Mouse (Mus musculus) hindbrain, embryonic 11.5 days (tissue): ENCODE results near the gene Arpc5. TPM values are rescaled to one million over a fixed set of nuclear protein-coding genes. Genes with fewer than 3 reads are reported as not detected.

ENCODE experiments used
- ATAC-seq: fragments of 200-750 bp; cut with Nextera tagmentation; 2 replicates; pipeline ENCODE4 v1.8.0; 2017; ENCODE audit warnings: mild to moderate bottlenecking, moderate TSS enrichment, moderate library complexity; ENCODE audit not compliant: low FRiP score
- DNase-seq: peaks from one replicate; pipeline ENCODE4 v3.0.0-alpha.2; 2015; ENCODE audit warnings: low spot score
- H3K27ac ChIP-seq: fragments of 300-500 bp; sonication (generic); 2 replicates; pipeline ENCODE4 v1.5.1; 2014; ENCODE audit warnings: mild to moderate bottlenecking, low read depth, low read length
- H3K27me3 ChIP-seq: fragments of 300-500 bp; sonication (generic); 2 replicates; pipeline ENCODE4 v1.6.1; 2014; ENCODE audit warnings: mild to moderate bottlenecking, low read length, moderate library complexity, mixed read lengths; ENCODE audit not compliant: control insufficient read depth, insufficient read depth
- H3K36me3 ChIP-seq: fragments of 300-500 bp; sonication (generic); 2 replicates; pipeline ENCODE4 v1.6.1; 2014; ENCODE audit warnings: mild to moderate bottlenecking, low read length, moderate library complexity, mixed read lengths; ENCODE audit not compliant: control insufficient read depth, insufficient read depth
- H3K4me1 ChIP-seq: fragments of 300-500 bp; sonication (generic); replicated peaks from 2 replicates; pipeline ENCODE4 v1.6.1; 2014; ENCODE audit warnings: low read length, mixed read lengths; ENCODE audit not compliant: control insufficient read depth, insufficient read depth
- H3K4me2 ChIP-seq: fragments of 300-500 bp; sonication (generic); replicated peaks from 2 replicates; pipeline ENCODE4 v1.6.1; 2014; ENCODE audit warnings: mild to moderate bottlenecking, low read depth, low read length
- H3K4me3 ChIP-seq: fragments of 300-500 bp; sonication (generic); 2 replicates; pipeline ENCODE4 v1.5.1; 2014; ENCODE audit warnings: low read depth, low read length
- H3K9ac ChIP-seq: fragments of 300-500 bp; sonication (generic); 2 replicates; pipeline ENCODE4 v1.6.1; 2014; ENCODE audit warnings: low read depth, low read length
- H3K9me3 ChIP-seq: fragments of 300-500 bp; sonication (generic); 2 replicates; pipeline ENCODE4 v1.6.1; 2016; ENCODE audit warnings: low read length; ENCODE audit not compliant: control insufficient read depth
- WGBS: fragments of 180-500 bp; shearing (Covaris S2); extraction: QIAGEN DNeasy Blood & Tissue Kit; methylation state at CpG from one replicate; pipeline ENCODE4 v1.1.7; 2014; 5-methylcytosine and 5-hydroxymethylcytosine counted together
- polyA plus RNA-seq: library from polyadenylated mRNA; unstranded; fragments of >200 nt; fragmentation: Nextera tagmentation; extraction: Ambion mirVana; gene quantifications from 2 replicates; pipeline ENCODE4 v1.2.1, GENCODE M21; 2014

The Arpc5 gene
- polyA plus RNA-seq, 1 experiment from 2014 or later, result 339 TPM

- Histone ChIP-seq H3K9ac (no peak overlapping the region), H3K4me1 (no peaks in the 10 kb centered on the region), H3K9me3 (no peaks in the 10 kb centered on the region), H3K4me2 (no peak overlapping the region), H3K27me3 (no peaks in the 10 kb centered on the region), H3K27ac (no peak overlapping the region), H3K4me3 (no peak overlapping the region), H3K36me3 (no peaks in the 10 kb centered on the region)
- DNase-seq (no peak), ATAC-seq (no peak)
- WGBS, result 85% methylated on average over 9 of the region's 9 CpGs
These were observed 27.5 kb upstream of the Arpc5 start for GRCm38 (mm10) chr1:152738793-152739192.

GRCm38 (mm10) chr1:152739374-152739773, 27.0 kb upstream of the Arpc5 start:
- ATAC-seq, result no peak
- Histone ChIP-seq H3K4me1 (no peaks in the 10 kb centered on the region), H3K36me3 (no peaks in the 10 kb centered on the region)

GRCm38 (mm10) chr1:152743095-152743826, 23.1 kb upstream of the Arpc5 start:
- H3K4me2 ChIP-seq, result no peak overlapping the region
- no peak for DNase-seq
- no peaks in the 10 kb centered on the region for H3K4me1 ChIP-seq
- H3K4me3 ChIP-seq, result no peak overlapping the region
- H3K36me3 ChIP-seq, result no peaks in the 10 kb centered on the region
- no peak overlapping the region for H3K9ac ChIP-seq
- 74% methylated on average over 15 of the region's 15 CpGs for WGBS
- no peaks in the 10 kb centered on the region for H3K9me3 ChIP-seq
- ATAC-seq, result no peak
- H3K27me3 ChIP-seq, result no peaks in the 10 kb centered on the region
- no peak overlapping the region for H3K27ac ChIP-seq

More at GRCm38 (mm10) chr1:152739374-152739773, 27.0 kb upstream of the Arpc5 start:
- 87% methylated on average over 11 of the region's 11 CpGs for WGBS
- DNase-seq, result no peak
- Histone ChIP-seq H3K4me2 (no peak overlapping the region), H3K27ac (no peak overlapping the region), H3K27me3 (no peaks in the 10 kb centered on the region), H3K9me3 (no peaks in the 10 kb centered on the region), H3K9ac (no peak overlapping the region), H3K4me3 (no peak overlapping the region)

- 10% methylated on average over 5 of the region's 5 CpGs for WGBS
- DNase-seq, result peak; percentile 85
- peak; percentile 60; the same call in 1 of the 2 replicates for ATAC-seq
- no peak overlapping the region for H3K9ac ChIP-seq
- H3K4me3 ChIP-seq, result no peak overlapping the region
- no peaks in the 10 kb centered on the region for H3K4me1 ChIP-seq
- H3K27me3 ChIP-seq, result no peaks in the 10 kb centered on the region
- H3K36me3 ChIP-seq, result no peaks in the 10 kb centered on the region
- no peaks in the 10 kb centered on the region for H3K9me3 ChIP-seq
- no peak overlapping the region for H3K27ac ChIP-seq
- no peak overlapping the region for H3K4me2 ChIP-seq
These were observed 19.9 kb upstream of the Arpc5 start for GRCm38 (mm10) chr1:152746426-152746825.

GRCm38 (mm10) chr1:152749276-152749675, 17.1 kb upstream of the Arpc5 start:
- H3K27ac ChIP-seq, result no peak overlapping the region
- no peaks in the 10 kb centered on the region for H3K4me1 ChIP-seq
- no peaks in the 10 kb centered on the region for H3K27me3 ChIP-seq
- no peak overlapping the region for H3K4me2 ChIP-seq
- ATAC-seq (no peak), DNase-seq (no peak)
- WGBS, result 79% methylated on average over 9 of the region's 9 CpGs
- H3K4me3 ChIP-seq, result no peak overlapping the region
- no peak overlapping the region for H3K9ac ChIP-seq
- H3K9me3 ChIP-seq, result no peaks in the 10 kb centered on the region
- H3K36me3 ChIP-seq, result no peaks in the 10 kb centered on the region

GRCm38 (mm10) chr1:152750312-152750965, 15.9 kb upstream of the Arpc5 start, which contains the start of gene Apobec4:
Gene Apobec4, plus strand, starts transcription at chr1:152750551.
- 74% methylated on average over 13 of the region's 13 CpGs for WGBS
- DNase-seq, result no peak
- Histone ChIP-seq H3K36me3 (no peaks in the 10 kb centered on the region), H3K27me3 (no peaks in the 10 kb centered on the region), H3K4me3 (no peak within 1 kb of the TSS), H3K4me1 (no peaks in the 10 kb centered on the region), H3K9ac (no peak within 1 kb of the TSS), H3K27ac (no peak within 1 kb of the TSS), H3K9me3 (no peaks in the 10 kb centered on the region), H3K4me2 (no peak within 1 kb of the TSS)
- no peak for ATAC-seq

- Histone ChIP-seq H3K4me2 (no peak overlapping the region), H3K4me1 (no peaks in the 10 kb centered on the region), H3K9me3 (no peaks in the 10 kb centered on the region), H3K9ac (no peak overlapping the region), H3K36me3 (no peaks in the 10 kb centered on the region), H3K27ac (no peak overlapping the region), H3K4me3 (no peak overlapping the region), H3K27me3 (no peaks in the 10 kb centered on the region; the same call in none of the 2 replicates)
- WGBS, result 81% methylated on average over 2 of the region's 2 CpGs
- DNase-seq (no peak), ATAC-seq (no peak)
These were observed 4.6 kb upstream of the Arpc5 start for GRCm38 (mm10) chr1:152761791-152762190.

GRCm38 (mm10) chr1:152766804-152767748, 734 bp downstream of the Arpc5 start:
- peak; percentile 80 for ATAC-seq
- Histone ChIP-seq H3K4me3 (peak overlapping the region; percentile 99), H3K9me3 (no peaks in the 10 kb centered on the region), H3K9ac (peak overlapping the region; percentile 89), H3K4me2 (peak overlapping the region; percentile 75), H3K4me1 (no peaks in the 10 kb centered on the region), H3K36me3 (no peaks in the 10 kb centered on the region), H3K27ac (peak overlapping the region; percentile 82), H3K27me3 (no peaks in the 10 kb centered on the region; the same call in none of the 2 replicates)
- peak; percentile 62 for DNase-seq
- WGBS, result 1% methylated on average over 60 of the region's 60 CpGs
